ENCODE assay signal across 21 mouse cellular contexts in the genomic region with DNA sequence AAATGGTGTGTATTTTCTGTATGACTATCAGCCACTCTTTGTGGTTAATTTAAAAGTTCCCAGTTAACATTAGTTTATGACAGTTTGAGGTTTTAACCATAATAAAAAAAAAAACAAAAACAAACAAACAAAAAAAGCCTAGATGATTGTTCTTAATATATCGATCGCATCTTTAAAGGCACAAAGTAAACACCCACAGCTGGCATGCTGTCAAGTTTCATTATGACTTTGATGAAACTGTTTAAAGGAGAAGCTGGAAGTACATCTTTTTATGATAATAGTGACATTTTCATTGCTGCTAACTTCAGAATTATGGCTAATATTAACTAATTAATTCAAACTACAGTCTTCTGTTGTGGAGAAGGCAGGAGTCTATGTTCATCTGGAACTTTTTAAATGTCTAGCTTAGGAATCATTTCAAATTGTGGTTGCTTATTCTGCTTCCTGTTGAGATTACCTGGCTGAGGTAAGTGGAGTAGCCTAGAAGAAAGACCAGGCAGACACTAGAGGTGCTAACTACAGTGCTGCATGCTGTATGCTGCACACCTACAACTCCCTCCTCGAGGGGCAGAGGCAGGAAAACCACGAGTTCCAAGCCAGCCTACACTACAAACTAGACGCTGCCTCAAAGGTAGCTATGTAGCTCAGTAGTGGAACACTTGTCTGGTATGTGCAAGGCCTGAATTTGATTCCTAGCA.
"Had no signal": no experiment of that assay in that cellular context is flagged by ENCODE, and none has a peak within 500 bp of the region (broad histone marks: within the 10 kb centered on the region; RNA-seq: fewer than 3 reads in every experiment).

No protein-coding gene starts in this region.

- H3K36me3 ChIP-seq: limb, embryonic 10.5 days; limb, embryonic 13.5 days; neural tube, embryonic 12.5 days; neural tube, embryonic 15.5 days; stomach, embryonic 15.5 days had no signal

- H3K9me3 ChIP-seq: limb, embryonic 10.5 days; limb, embryonic 13.5 days; neural tube, embryonic 12.5 days; neural tube, embryonic 15.5 days; stomach, embryonic 15.5 days had no signal

- H3K4me3 ChIP-seq: limb, embryonic 10.5 days; limb, embryonic 13.5 days; neural tube, embryonic 12.5 days; neural tube, embryonic 15.5 days; stomach, embryonic 15.5 days had no signal

- H3K4me2 ChIP-seq: limb, embryonic 13.5 days; lung, embryonic 14.5 days; midbrain, embryonic 11.5 days; neural tube, embryonic 12.5 days; neural tube, embryonic 15.5 days; stomach, embryonic 15.5 days had no signal

- H3K9ac ChIP-seq: limb, embryonic 13.5 days; liver, embryonic 14.5 days; liver, postnatal 0 days; lung, embryonic 14.5 days; neural tube, embryonic 12.5 days; neural tube, embryonic 15.5 days; stomach, embryonic 15.5 days had no signal

- DNase-seq: kidney, adult 2 months; kidney, postnatal 10 days; kidney, postnatal 36 days; layer of hippocampus, adult 9-11 months; liver; liver, postnatal 0 days; lung, embryonic 14.5 days; lung, postnatal 36 days; midbrain, embryonic 14.5 days; retina, postnatal 1 day; right cerebral cortex, postnatal 25 days; spleen, adult 18-20 months; thymus, postnatal 36 days had no signal

- H3K27me3 ChIP-seq: limb, embryonic 13.5 days; neural tube, embryonic 12.5 days; neural tube, embryonic 15.5 days; stomach, embryonic 15.5 days had no signal

- ATAC-seq: liver, postnatal 0 days; lung, postnatal 0 days had no signal

- H3K4me1 ChIP-seq: limb, embryonic 10.5 days; limb, embryonic 13.5 days; neural tube, embryonic 12.5 days; neural tube, embryonic 15.5 days; stomach, embryonic 15.5 days had no signal

- H3K27ac ChIP-seq: limb, embryonic 10.5 days; limb, embryonic 13.5 days; liver, embryonic 14.5 days; neural tube, embryonic 12.5 days; neural tube, embryonic 15.5 days; stomach, embryonic 15.5 days had no signal
